Mouse (Mus musculus) C2C12 (cell line): ENCODE data around the gene Nkrf. TPM values are rescaled to one million over a fixed set of nuclear protein-coding genes. Genes with fewer than 3 reads are reported as not detected.

Experiments used
- H3K27me3 ChIP-seq: one replicate; pipeline ENCODE4 v1.6.1; 2011; ENCODE audit not compliant: control insufficient read depth, insufficient read depth, insufficient read length
- H3K36me3 ChIP-seq: one replicate; pipeline ENCODE4 v1.6.1; 2011; ENCODE audit not compliant: control insufficient read depth, insufficient read depth
- H3K4me3 ChIP-seq: one replicate; pipeline ENCODE4 v1.5.1; 2011; ENCODE audit warnings: mild to moderate bottlenecking, control low read depth; ENCODE audit not compliant: poor library complexity, insufficient read depth, severe bottlenecking
- H3K79me2 ChIP-seq: one replicate; pipeline ENCODE4 v1.6.1; 2011; ENCODE audit not compliant: control insufficient read depth, insufficient read depth
- H3K79me3 ChIP-seq: one replicate; pipeline ENCODE4 v1.6.1; 2011; ENCODE audit warnings: low read depth, control low read depth
- H3ac ChIP-seq: one replicate; pipeline ENCODE3; 2011; ENCODE audit warnings: low read depth; ENCODE audit not compliant: control insufficient read depth, insufficient read length
- CEBPB ChIP-seq: IDR thresholded peaks from one replicate; pipeline ENCODE4 v1.6.1; 2011; ENCODE audit warnings: low read depth, mild to moderate bottlenecking, control low read depth, moderate library complexity
- CTCF ChIP-seq: IDR thresholded peaks from one replicate; pipeline ENCODE4 v1.5.1; 2011; ENCODE audit not compliant: control insufficient read depth, insufficient read depth, insufficient read length
- FOSL1 ChIP-seq: IDR thresholded peaks from one replicate; pipeline ENCODE4 v1.8.0; 2011; ENCODE audit warnings: mild to moderate bottlenecking, low read length; ENCODE audit not compliant: poor library complexity, insufficient read depth, severe bottlenecking
- MAX ChIP-seq: IDR thresholded peaks from one replicate; pipeline ENCODE4 v1.6.1; 2011; ENCODE audit warnings: mild to moderate bottlenecking, control low read depth
- MYOD1 ChIP-seq: IDR thresholded peaks from one replicate; pipeline ENCODE4 v1.6.1; 2011; ENCODE audit warnings: low read depth; ENCODE audit not compliant: control insufficient read depth, insufficient read length
- MYOG ChIP-seq: IDR thresholded peaks from one replicate; pipeline ENCODE4 v1.6.1; 2011; ENCODE audit not compliant: control insufficient read depth, insufficient read length; ENCODE audit errors: extremely low read depth
- USF1 ChIP-seq: IDR thresholded peaks from one replicate; pipeline ENCODE4 v1.6.1; 2011; ENCODE audit warnings: low read depth, mild to moderate bottlenecking, control low read depth, moderate library complexity
- polyA plus RNA-seq: library from polyadenylated mRNA; unstranded; fragments of >200 nt; fragmentation: generic; extraction: Trizol; gene quantifications from one replicate; pipeline ENCODE4 v1.2.1, GENCODE M21; 2012; ENCODE audit warnings: missing spikeins

Gene Nkrf
- polyA plus RNA-seq, 1 experiment, result 4.3 TPM

DNA sequence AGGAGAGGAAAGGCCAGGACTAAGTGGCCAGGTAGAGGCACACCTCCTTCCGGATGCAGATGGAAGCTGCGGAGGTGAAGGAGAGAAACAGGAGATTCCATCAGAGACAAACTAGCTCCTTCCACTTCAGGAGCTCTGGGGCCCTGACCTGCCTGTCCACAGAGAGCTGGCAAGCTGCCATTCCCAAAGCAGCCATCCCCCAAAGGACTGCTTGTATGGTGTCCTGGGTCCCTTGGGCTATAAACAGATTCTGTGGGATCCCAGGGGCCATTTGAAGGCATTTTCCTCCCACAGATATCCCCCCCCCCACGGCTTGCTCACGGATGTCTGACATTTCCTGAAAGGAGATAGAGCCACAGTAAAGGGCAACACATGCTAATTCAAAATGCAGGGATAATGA is 26.1 kb upstream of the Nkrf start:
- no peaks in the 10 kb centered on the region for H3K79me2 ChIP-seq
- H3K79me3 ChIP-seq, result no peaks in the 10 kb centered on the region
- no peaks in the 10 kb centered on the region for H3K27me3 ChIP-seq
- TF ChIP-seq USF1 (no peak), CEBPB (no peak), MAX (no peak), CTCF (no peak), MYOG (no peak), MYOD1 (no peak), FOSL1 (no peak)
- H3K36me3 ChIP-seq, result no peaks in the 10 kb centered on the region
- H3ac ChIP-seq, result no peak overlapping the region
- no peak overlapping the region for H3K4me3 ChIP-seq

DNA sequence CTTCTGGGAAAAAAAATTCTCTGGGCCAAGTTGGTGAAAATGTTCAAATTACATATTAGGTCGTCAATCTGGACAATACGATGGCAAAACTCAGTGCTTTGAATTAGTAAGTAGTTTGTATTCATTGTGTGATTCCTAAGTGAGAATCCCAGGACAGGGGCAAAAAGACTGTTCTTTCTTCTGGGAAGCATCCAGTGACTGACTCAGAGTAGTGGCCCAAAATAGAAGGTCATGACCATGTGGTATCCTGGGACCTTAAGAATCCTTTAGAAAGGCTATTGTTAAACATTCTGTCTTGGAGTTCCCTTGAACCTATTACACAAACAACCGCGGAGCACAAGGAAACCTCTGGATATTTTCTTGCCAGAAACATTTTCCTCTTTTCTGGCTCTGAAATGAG is 18.6 kb upstream of the Nkrf start:
- no peaks in the 10 kb centered on the region for H3K27me3 ChIP-seq
- H3ac ChIP-seq, result no peak overlapping the region

DNA sequence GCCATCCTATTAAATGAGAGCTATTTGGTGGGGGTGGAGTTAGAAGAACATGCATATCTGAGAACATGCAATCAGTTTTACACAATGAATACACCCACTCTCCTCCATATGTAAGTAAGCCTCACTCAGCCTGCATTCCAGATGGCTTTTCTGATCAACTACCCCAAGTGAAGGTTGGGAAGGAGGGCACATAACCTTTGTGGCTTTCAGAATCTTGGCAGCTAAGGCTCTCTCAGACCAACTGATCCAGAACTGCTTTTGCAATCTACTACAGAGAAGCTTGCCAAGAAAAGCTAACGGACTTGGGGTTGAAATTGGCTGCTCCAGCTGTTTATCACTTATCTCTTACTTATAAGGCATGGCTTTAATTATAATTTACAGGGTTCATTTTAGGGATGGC is 15.1 kb upstream of the Nkrf start:
- Histone ChIP-seq H3K79me2 (no peaks in the 10 kb centered on the region), H3K4me3 (no peak overlapping the region), H3K27me3 (no peaks in the 10 kb centered on the region), H3K79me3 (no peaks in the 10 kb centered on the region), H3ac (no peak overlapping the region), H3K36me3 (no peaks in the 10 kb centered on the region)
- no peak for TF ChIP-seq USF1
- no peak for TF ChIP-seq MYOD1
- TF ChIP-seq CTCF, result no peak
- no peak for TF ChIP-seq MYOG
- no peak for TF ChIP-seq FOSL1
- TF ChIP-seq CEBPB, result no peak
- TF ChIP-seq MAX, result no peak

More for the DNA sequence above, 18.6 kb upstream of the Nkrf start:
- Histone ChIP-seq H3K36me3 (no peaks in the 10 kb centered on the region), H3K4me3 (no peak overlapping the region), H3K79me2 (no peaks in the 10 kb centered on the region), H3K79me3 (no peaks in the 10 kb centered on the region)
- no peak for TF ChIP-seq MYOG

DNA sequence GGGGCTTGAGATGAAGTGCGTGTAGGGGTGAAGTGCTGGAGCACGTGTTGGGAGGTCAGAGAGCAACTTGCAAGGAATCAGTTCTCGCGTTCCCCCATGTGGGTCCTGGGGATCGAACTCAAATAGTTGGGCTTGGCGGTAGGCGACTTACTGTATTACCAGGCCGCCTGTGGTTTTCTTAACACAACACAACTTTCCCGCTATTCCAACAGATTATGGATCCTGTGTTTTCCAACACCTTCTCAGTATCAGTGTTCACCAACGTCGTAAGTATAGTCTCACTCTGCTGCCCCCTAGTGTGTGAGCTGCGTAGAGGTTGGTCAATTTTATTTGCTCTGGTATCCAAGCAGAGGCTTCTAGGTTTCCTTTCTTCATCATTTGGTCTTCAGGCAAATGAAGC is 8.6 kb upstream of the Nkrf start:
- no peaks in the 10 kb centered on the region for H3K79me3 ChIP-seq
- no peaks in the 10 kb centered on the region for H3K27me3 ChIP-seq
- H3K79me2 ChIP-seq, result no peaks in the 10 kb centered on the region
- TF ChIP-seq MYOD1 (no peak), MAX (no peak), MYOG (no peak), FOSL1 (no peak), USF1 (no peak), CTCF (no peak), CEBPB (no peak)
- H3K4me3 ChIP-seq, result no peak overlapping the region
- H3K36me3 ChIP-seq, result no peaks in the 10 kb centered on the region
- no peak overlapping the region for H3ac ChIP-seq

DNA sequence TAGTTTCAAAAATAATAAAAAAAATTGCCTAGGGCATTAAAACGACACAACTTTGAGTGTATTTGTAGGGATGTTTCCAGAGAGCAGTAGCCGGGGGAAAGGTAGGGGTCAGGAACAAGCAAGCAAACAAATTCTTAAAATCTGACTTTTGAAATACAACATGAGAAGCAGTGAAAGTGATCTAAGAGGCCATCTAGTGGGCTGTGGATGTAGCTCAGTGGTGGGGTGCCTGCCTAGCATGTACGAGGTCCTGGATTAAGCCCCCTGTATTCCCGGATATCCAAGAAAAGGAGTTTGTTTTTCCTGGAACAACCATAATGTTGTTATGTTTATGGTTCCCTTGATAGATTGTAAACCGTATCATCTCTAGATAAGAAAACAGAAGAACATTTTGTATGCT is 3.8 kb upstream of the Nkrf start:
- Histone ChIP-seq H3K36me3 (no peaks in the 10 kb centered on the region), H3K27me3 (no peaks in the 10 kb centered on the region), H3K79me2 (peaks cover 12% of the 10 kb centered on the region), H3ac (no peak overlapping the region), H3K4me3 (no peak overlapping the region), H3K79me3 (peaks cover 7% of the 10 kb centered on the region)
- TF ChIP-seq CEBPB, result no peak
- TF ChIP-seq FOSL1, result no peak
- no peak for TF ChIP-seq USF1
- TF ChIP-seq MYOD1, result no peak
- no peak for TF ChIP-seq MAX
- TF ChIP-seq MYOG, result no peak

DNA sequence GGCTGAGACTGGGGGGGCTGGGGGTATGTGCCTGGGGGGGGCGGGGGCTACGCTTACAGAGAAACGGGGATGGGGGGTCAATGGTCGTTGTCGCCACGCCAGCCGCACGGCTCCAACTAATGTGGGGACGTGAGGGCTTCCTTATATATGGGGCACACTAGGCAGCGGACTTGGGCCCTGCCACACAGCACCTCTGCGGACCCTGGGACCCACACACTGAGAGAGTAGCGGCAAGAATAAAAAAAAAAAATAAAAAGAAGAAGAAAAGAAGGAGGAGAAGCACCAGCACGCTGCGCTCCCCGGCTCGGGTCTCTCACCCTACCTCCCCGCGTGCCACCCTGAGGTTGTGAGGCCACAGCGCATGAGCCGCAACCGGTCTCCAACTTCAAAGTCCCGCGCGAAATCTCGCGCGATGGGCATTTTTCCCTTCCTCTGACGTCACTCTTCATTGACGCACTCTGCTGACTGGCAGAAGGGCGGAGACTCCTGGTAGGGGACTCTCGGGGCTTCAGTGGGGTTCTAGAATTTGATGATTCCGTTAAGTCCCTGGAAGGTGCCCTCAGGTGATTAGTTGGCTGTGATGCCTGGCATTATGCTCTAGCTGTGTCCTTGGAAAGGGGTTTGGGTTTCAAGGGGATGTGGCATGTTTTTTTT is 543 bp upstream of the Nkrf start:
- Histone ChIP-seq H3K79me2 (peaks cover 45% of the 10 kb centered on the region), H3K4me3 (peak overlapping the region; percentile 60), H3ac (peak overlapping the region; percentile 66), H3K79me3 (peaks cover 37% of the 10 kb centered on the region), H3K27me3 (no peaks in the 10 kb centered on the region), H3K36me3 (no peaks in the 10 kb centered on the region)
- TF ChIP-seq USF1 (no peak), MYOG (no peak), FOSL1 (no peak), MAX (no peak), CEBPB (no peak), MYOD1 (no peak), CTCF (no peak)
